Mouse (Mus musculus) myocyte (in vitro differentiated cells): ENCODE results near the gene Sgpl1.

ENCODE experiments used
- CEBPB ChIP-seq: IDR thresholded peaks from 2 replicates; pipeline ENCODE4 v1.6.1; 2011; ENCODE audit warnings: mild to moderate bottlenecking, moderate library complexity; ENCODE audit not compliant: poor library complexity, insufficient read depth, severe bottlenecking
- MAX ChIP-seq: IDR thresholded peaks from one replicate; pipeline ENCODE4 v1.6.1; 2011; ENCODE audit warnings: low read depth, mild to moderate bottlenecking, control low read depth
- MYOD1 ChIP-seq, 3 experiments: IDR thresholded peaks; one replicate each; pipeline ENCODE4 v1.6.1; 2011; ENCODE audit warnings: control low read depth in 2 of 3, low read depth in 2 of 3, mild to moderate bottlenecking in 2 of 3, moderate library complexity in 1 of 3; ENCODE audit not compliant: insufficient read length in 2 of 3, control insufficient read depth in 1 of 3
- MYOG ChIP-seq, 3 experiments: IDR thresholded peaks; one replicate each; pipeline ENCODE4 v1.6.1; 2011; ENCODE audit warnings: control low read depth in 2 of 3, low read depth in 2 of 3, mild to moderate bottlenecking in 2 of 3; ENCODE audit not compliant: insufficient read length in 2 of 3, control insufficient read depth in 1 of 3, insufficient read depth in 1 of 3
- POLR2A ChIP-seq: IDR thresholded peaks from one replicate; pipeline ENCODE4 v1.6.1; 2011; ENCODE audit warnings: low read depth, mild to moderate bottlenecking, control low read depth, moderate library complexity; ENCODE audit not compliant: insufficient read length
- POLR2AphosphoS2 ChIP-seq: IDR thresholded peaks from one replicate; pipeline ENCODE4 v1.6.1; 2011; ENCODE audit warnings: low read depth, control low read depth; ENCODE audit not compliant: insufficient read length
- SRF ChIP-seq: IDR thresholded peaks from one replicate; pipeline ENCODE4 v1.6.1; 2011; ENCODE audit warnings: low read depth; ENCODE audit not compliant: control insufficient read depth, insufficient read length
- USF1 ChIP-seq: IDR thresholded peaks from one replicate; pipeline ENCODE4 v1.6.1; 2011; ENCODE audit warnings: low read depth, mild to moderate bottlenecking, control low read depth, moderate library complexity

DNA sequence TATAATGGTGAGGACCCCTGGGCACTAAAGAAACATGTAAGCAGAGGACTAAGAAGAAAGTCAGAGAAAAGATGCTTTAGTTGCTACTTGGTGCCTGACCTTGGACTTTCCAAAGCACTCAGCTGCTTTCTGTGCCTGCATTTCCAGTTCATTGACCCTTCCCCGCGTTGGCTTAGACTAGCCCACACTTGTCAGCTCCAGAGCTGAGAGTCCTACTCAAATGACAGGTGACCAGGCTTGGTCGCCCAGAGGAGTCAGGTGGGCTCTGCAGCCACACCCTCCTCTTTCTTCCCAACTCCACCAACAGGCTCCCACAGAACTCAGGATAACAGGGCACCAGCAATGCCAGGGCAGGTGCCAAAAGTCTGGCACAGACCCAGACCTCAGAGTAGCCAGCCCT lies 14.9 kb upstream of the Sgpl1 start:
- TF ChIP-seq MYOD1 (IDR thresholded peaks at IDR 0.05; ENCODE audit: control insufficient read depth in 1 of 3, insufficient read length in 2 of 3, low read depth in 2 of 3): no peak
- no peak for TF ChIP-seq MYOG (IDR thresholded peaks at IDR 0.05; ENCODE audit: control insufficient read depth in 1 of 3, insufficient read depth in 1 of 3, insufficient read length in 2 of 3, low read depth in 2 of 3)
- TF ChIP-seq POLR2A: no peak
- TF ChIP-seq MAX: no peak
- TF ChIP-seq POLR2AphosphoS2: no peak
- TF ChIP-seq CEBPB: no peak
- TF ChIP-seq SRF: no peak
- no peak for TF ChIP-seq USF1
